Mouse (Mus musculus) midbrain, embryonic 13.5 days (tissue): ENCODE data around the gene Gpr160. TPM values are rescaled to one million over a fixed set of nuclear protein-coding genes. Genes with fewer than 3 reads are reported as not detected.
"Not testable (repeated sequence)": the region's sequence is repeated elsewhere in the genome, so short reads cannot be mapped to it uniquely, and the experiment has no call there.

Source experiments
- ATAC-seq: fragments of 200-750 bp; cut with Nextera tagmentation; 2 replicates; pipeline ENCODE4 v1.8.0; 2017; ENCODE audit warnings: mild to moderate bottlenecking, moderate TSS enrichment, moderate library complexity
- H3K27ac ChIP-seq: fragments of 300-500 bp; sonication (generic); 2 replicates; pipeline ENCODE4 v1.5.1; 2015; ENCODE audit warnings: inconsistent platforms, mild to moderate bottlenecking, moderate library complexity
- H3K27me3 ChIP-seq: fragments of 300-500 bp; sonication (generic); 2 replicates; pipeline ENCODE4 v1.6.1; 2015; ENCODE audit warnings: mild to moderate bottlenecking, inconsistent platforms
- H3K36me3 ChIP-seq: fragments of 300-500 bp; sonication (generic); 2 replicates; pipeline ENCODE4 v1.6.1; 2015; ENCODE audit warnings: mild to moderate bottlenecking, inconsistent platforms
- H3K4me1 ChIP-seq: fragments of 300-500 bp; sonication (generic); replicated peaks from 2 replicates; pipeline ENCODE4 v1.6.1; 2015; ENCODE audit warnings: inconsistent platforms
- H3K4me2 ChIP-seq: fragments of 300-500 bp; sonication (generic); replicated peaks from 2 replicates; pipeline ENCODE4 v1.6.1; 2015; ENCODE audit warnings: moderate library complexity, mild to moderate bottlenecking, inconsistent platforms
- H3K4me3 ChIP-seq: fragments of 300-500 bp; sonication (generic); replicated peaks from 2 replicates; pipeline ENCODE4 v1.5.1; 2015; ENCODE audit warnings: mild to moderate bottlenecking, inconsistent platforms
- H3K9ac ChIP-seq: fragments of 300-500 bp; sonication (generic); replicated peaks from 2 replicates; pipeline ENCODE4 v1.6.1; 2015; ENCODE audit warnings: mild to moderate bottlenecking, inconsistent platforms
- H3K9me3 ChIP-seq: fragments of 300-500 bp; sonication (generic); 2 replicates; pipeline ENCODE4 v1.6.1; 2016; ENCODE audit warnings: mild to moderate bottlenecking, inconsistent platforms
- WGBS: fragments of 180-500 bp; shearing (Covaris S2); methylation state at CpG from one replicate; pipeline ENCODE4 v1.1.7; 2015; 5-methylcytosine and 5-hydroxymethylcytosine counted together
- polyA plus RNA-seq: library from polyadenylated mRNA; unstranded; fragments of >200 nt; fragmentation: Nextera tagmentation; extraction: Ambion mirVana; gene quantifications from 2 replicates; pipeline ENCODE4 v1.2.1, GENCODE M21; 2015

The Gpr160 gene
- 0.75 and 0.90 TPM in 2 replicates for polyA plus RNA-seq

- Histone ChIP-seq H3K27me3 (peaks cover 38% of the 10 kb centered on the region), H3K4me1 (peaks cover 9% of the 10 kb centered on the region), H3K4me2 (peak within 1 kb of the TSS; percentile 98), H3K36me3 (no peaks in the 10 kb centered on the region), H3K9me3 (no peaks in the 10 kb centered on the region), H3K27ac (no peak within 1 kb of the TSS), H3K9ac (peak within 1 kb of the TSS; percentile 65), H3K4me3 (peak within 1 kb of the TSS; percentile 57)
- WGBS, result under 1% methylated on average over 72 of the region's 75 CpGs
- ATAC-seq, result peak; percentile 87
These were observed at the start of gene Gpr160 for GRCm38 (mm10) chr3:30855604-30856458. TSS of gene Gpr160 (plus strand) at chr3:30855950.

- H3K9ac ChIP-seq, result no peak overlapping the region
- no peak overlapping the region for H3K27ac ChIP-seq
- H3K27me3 ChIP-seq, result no peaks in the 10 kb centered on the region
- no peaks in the 10 kb centered on the region for H3K4me1 ChIP-seq
- peaks cover 56% of the 10 kb centered on the region for H3K36me3 ChIP-seq
- no peaks in the 10 kb centered on the region for H3K9me3 ChIP-seq
- WGBS, result 63% methylated on average over 3 of the region's 3 CpGs
- no peak for ATAC-seq
- no peak overlapping the region for H3K4me2 ChIP-seq
- H3K4me3 ChIP-seq, result no peak overlapping the region
These were observed 42.9 kb upstream of the Gpr160 start for GRCm38 (mm10) chr3:30812881-30813280.

GRCm38 (mm10) chr3:30818630-30819125, 37.1 kb upstream of the Gpr160 start:
- Histone ChIP-seq H3K4me2 (no peak overlapping the region), H3K36me3 (peaks cover 63% of the 10 kb centered on the region), H3K4me1 (no peaks in the 10 kb centered on the region), H3K27me3 (no peaks in the 10 kb centered on the region), H3K9me3 (no peaks in the 10 kb centered on the region), H3K4me3 (no peak overlapping the region), H3K27ac (no peak overlapping the region), H3K9ac (no peak overlapping the region)
- no peak for ATAC-seq
- WGBS, result 94% methylated on average over 16 of the region's 16 CpGs

- Histone ChIP-seq H3K4me1 (no peaks in the 10 kb centered on the region), H3K9me3 (no peaks in the 10 kb centered on the region), H3K27ac (no peak overlapping the region), H3K4me2 (no peak overlapping the region), H3K36me3 (peaks cover 42% of the 10 kb centered on the region), H3K9ac (no peak overlapping the region), H3K4me3 (no peak overlapping the region), H3K27me3 (no peaks in the 10 kb centered on the region)
- no peak for ATAC-seq
- WGBS, result 89% methylated on average over 8 of the region's 8 CpGs
These were observed 33.6 kb upstream of the Gpr160 start for GRCm38 (mm10) chr3:30822163-30822562.

GRCm38 (mm10) chr3:30826069-30826468, 29.7 kb upstream of the Gpr160 start:
- 96% methylated on average over 5 of the region's 5 CpGs for WGBS

GRCm38 (mm10) chr3:30831848-30832606, 23.7 kb upstream of the Gpr160 start:
- Histone ChIP-seq H3K36me3 (no peaks in the 10 kb centered on the region), H3K27ac (no peak overlapping the region), H3K27me3 (no peaks in the 10 kb centered on the region), H3K9ac (no peak overlapping the region), H3K9me3 (no peaks in the 10 kb centered on the region), H3K4me3 (no peak overlapping the region), H3K4me2 (no peak overlapping the region), H3K4me1 (no peaks in the 10 kb centered on the region)
- 83% methylated on average over 15 of the region's 15 CpGs for WGBS
- no peak for ATAC-seq

More at GRCm38 (mm10) chr3:30826069-30826468, 29.7 kb upstream of the Gpr160 start:
- Histone ChIP-seq H3K4me1 (no peaks in the 10 kb centered on the region), H3K9ac (no peak overlapping the region), H3K27me3 (no peaks in the 10 kb centered on the region), H3K4me3 (no peak overlapping the region), H3K4me2 (no peak overlapping the region), H3K9me3 (no peaks in the 10 kb centered on the region), H3K36me3 (peaks cover 13% of the 10 kb centered on the region), H3K27ac (no peak overlapping the region)
- no peak for ATAC-seq

- H3K9ac ChIP-seq, result no peak overlapping the region
- H3K27me3 ChIP-seq, result no peaks in the 10 kb centered on the region
- no peak for ATAC-seq
- WGBS, result 88% methylated on average over 3 of the region's 3 CpGs
- H3K4me2 ChIP-seq, result no peak overlapping the region
- H3K9me3 ChIP-seq, result no peaks in the 10 kb centered on the region
- H3K36me3 ChIP-seq, result no peaks in the 10 kb centered on the region
- no peak overlapping the region for H3K4me3 ChIP-seq
- no peak overlapping the region for H3K27ac ChIP-seq
- H3K4me1 ChIP-seq, result no peaks in the 10 kb centered on the region
These were observed 22.5 kb upstream of the Gpr160 start for GRCm38 (mm10) chr3:30833254-30833653.

GRCm38 (mm10) chr3:30845755-30846154, 10.0 kb upstream of the Gpr160 start:
- Histone ChIP-seq H3K4me1 (peaks cover 9% of the 10 kb centered on the region; the same call in 1 of the 2 replicates), H3K27me3 (no peaks in the 10 kb centered on the region), H3K9ac (no peak overlapping the region), H3K27ac (no peak overlapping the region), H3K4me3 (no peak overlapping the region), H3K9me3 (no peaks in the 10 kb centered on the region), H3K4me2 (no peak overlapping the region), H3K36me3 (no peaks in the 10 kb centered on the region)
- no peak for ATAC-seq
- WGBS, result 39% methylated on average over 2 of the region's 2 CpGs

- WGBS, result 65% methylated on average over 1 of the region's 1 CpGs
- H3K27me3 ChIP-seq, result no peaks in the 10 kb centered on the region
- ATAC-seq, result no peak
- H3K36me3 ChIP-seq, result no peaks in the 10 kb centered on the region
- H3K4me3 ChIP-seq, result no peak overlapping the region
- H3K9ac ChIP-seq, result no peak overlapping the region
- H3K9me3 ChIP-seq, result no peaks in the 10 kb centered on the region
- H3K27ac ChIP-seq, result no peak overlapping the region
- peaks cover 9% of the 10 kb centered on the region; the same call in 1 of the 2 replicates for H3K4me1 ChIP-seq
- H3K4me2 ChIP-seq, result no peak overlapping the region
These were observed 8.3 kb upstream of the Gpr160 start for GRCm38 (mm10) chr3:30847413-30847812.

GRCm38 (mm10) chr3:30851422-30851821, 4.3 kb upstream of the Gpr160 start:
- Histone ChIP-seq H3K36me3 (no peaks in the 10 kb centered on the region), H3K9me3 (no peaks in the 10 kb centered on the region), H3K4me1 (peaks cover 12% of the 10 kb centered on the region), H3K9ac (no peak overlapping the region), H3K4me2 (no peak overlapping the region), H3K27ac (no peak overlapping the region), H3K4me3 (no peak overlapping the region), H3K27me3 (peaks cover 26% of the 10 kb centered on the region)
- 79% methylated on average over 6 of the region's 6 CpGs for WGBS
- ATAC-seq, result no peak

GRCm38 (mm10) chr3:30853596-30853995, 2.2 kb upstream of the Gpr160 start:
- 92% methylated on average over 5 of the region's 5 CpGs for WGBS
- no peak overlapping the region for H3K4me2 ChIP-seq
- no peak overlapping the region for H3K27ac ChIP-seq
- H3K4me3 ChIP-seq, result no peak overlapping the region
- peaks cover 9% of the 10 kb centered on the region for H3K4me1 ChIP-seq
- no peaks in the 10 kb centered on the region for H3K36me3 ChIP-seq
- peaks cover 38% of the 10 kb centered on the region for H3K27me3 ChIP-seq
- no peaks in the 10 kb centered on the region for H3K9me3 ChIP-seq
- no peak overlapping the region for H3K9ac ChIP-seq
- ATAC-seq, result no peak

- not testable (repeated sequence) for H3K9ac ChIP-seq, H3K4me1 ChIP-seq, H3K4me2 ChIP-seq, H3K36me3 ChIP-seq, H3K27ac ChIP-seq, H3K9me3 ChIP-seq, ATAC-seq, H3K4me3 ChIP-seq
- peaks cover 30% of the 10 kb centered on the region for H3K27me3 ChIP-seq
- WGBS, result 94% methylated on average over 8 of the region's 8 CpGs
These were observed 3.8 kb downstream of the Gpr160 start for GRCm38 (mm10) chr3:30859599-30859998.
